Mouse (Mus musculus): ENCODE measurements around the gene Nedd9. TPM values are rescaled to one million over a fixed set of nuclear protein-coding genes. Genes with fewer than 3 reads are reported as not detected.

The Nedd9 gene
- total and polyA plus RNA-seq, 3 experiments: 0.49 to 1.4 TPM; not detected in 1

- Histone ChIP-seq H3K27me3 (ENCODE audit: insufficient read depth, low read length) (no peaks in the 10 kb centered on the region), H3K36me3 (replicated peaks) (no peaks in the 10 kb centered on the region), H3K4me3 (ENCODE audit: low read depth, low read length) (no peak overlapping the region), H3K4me1 (ENCODE audit: insufficient read depth, low read depth, low read length) (no peaks in the 10 kb centered on the region), H3K9me3 (replicated peaks) (no peaks in the 10 kb centered on the region)
- no peak for ATAC-seq (ENCODE audit: extremely low read depth, insufficient number of reproducible peaks, low FRiP score, poor library complexity, severe bottlenecking)
- no peak for DNase-seq (ENCODE audit: low spot score)
- TF ChIP-seq TAL1 (conservative IDR thresholded peaks at IDR 0.05; ENCODE audit: low read depth, low read length) (no peak), CTCF (IDR thresholded peaks at IDR 0.05; ENCODE audit: low read depth, low read length) (no peak), GATA1 (IDR thresholded peaks at IDR 0.05; ENCODE audit: borderline replicate concordance, low read length) (no peak), GATA2 (IDR thresholded peaks at IDR 0.05; ENCODE audit: borderline replicate concordance, low read depth, low read length) (no peak), POLR2AphosphoS5 (IDR thresholded peaks at IDR 0.05; ENCODE audit: insufficient replicate concordance, low read depth, low read length) (no peak)
Observed at GRCm38 (mm10) chr13:41510631-41511419, 23.7 kb upstream of the Nedd9 start.

- DNase-seq (ENCODE audit: low spot score): no peak
- Histone ChIP-seq H3K27me3 (ENCODE audit: insufficient read depth, low read length) (no peaks in the 10 kb centered on the region), H3K4me3 (ENCODE audit: low read depth, low read length) (no peak overlapping the region), H3K9me3 (replicated peaks) (no peaks in the 10 kb centered on the region), H3K36me3 (replicated peaks) (no peaks in the 10 kb centered on the region), H3K4me1 (ENCODE audit: insufficient read depth, low read depth, low read length) (no peaks in the 10 kb centered on the region)
- no peak for TF ChIP-seq TAL1 (conservative IDR thresholded peaks at IDR 0.05; ENCODE audit: low read depth, low read length)
- TF ChIP-seq GATA2 (IDR thresholded peaks at IDR 0.05; ENCODE audit: borderline replicate concordance, low read depth, low read length): no peak
- no peak for TF ChIP-seq POLR2AphosphoS5 (IDR thresholded peaks at IDR 0.05; ENCODE audit: insufficient replicate concordance, low read depth, low read length)
- TF ChIP-seq GATA1 (IDR thresholded peaks at IDR 0.05; ENCODE audit: borderline replicate concordance, low read length): no peak
- no peak for TF ChIP-seq CTCF (IDR thresholded peaks at IDR 0.05; ENCODE audit: low read depth, low read length)
- ATAC-seq (ENCODE audit: extremely low read depth, insufficient number of reproducible peaks, low FRiP score, poor library complexity, severe bottlenecking): no peak
Observed at GRCm38 (mm10) chr13:41505594-41505993, 18.4 kb upstream of the Nedd9 start.

GRCm38 (mm10) chr13:41504997-41505396 is 17.8 kb upstream of the Nedd9 start:
- ATAC-seq (ENCODE audit: extremely low read depth, insufficient number of reproducible peaks, low FRiP score, poor library complexity, severe bottlenecking): no peak
- no peak for DNase-seq (ENCODE audit: low spot score)

GRCm38 (mm10) chr13:41504448-41504847 is 17.3 kb upstream of the Nedd9 start:
- DNase-seq (ENCODE audit: low spot score): no peak
- no peaks in the 10 kb centered on the region for H3K27me3 ChIP-seq (ENCODE audit: insufficient read depth, low read length)
- no peak overlapping the region for H3K4me3 ChIP-seq (ENCODE audit: low read depth, low read length)
- no peaks in the 10 kb centered on the region for H3K4me1 ChIP-seq (ENCODE audit: insufficient read depth, low read depth, low read length)
- TF ChIP-seq GATA2 (IDR thresholded peaks at IDR 0.05; ENCODE audit: borderline replicate concordance, low read depth, low read length) (no peak), TAL1 (conservative IDR thresholded peaks at IDR 0.05; ENCODE audit: low read depth, low read length) (no peak), POLR2AphosphoS5 (IDR thresholded peaks at IDR 0.05; ENCODE audit: insufficient replicate concordance, low read depth, low read length) (no peak), GATA1 (IDR thresholded peaks at IDR 0.05; ENCODE audit: borderline replicate concordance, low read length) (no peak), CTCF (IDR thresholded peaks at IDR 0.05; ENCODE audit: low read depth, low read length) (no peak)
- H3K9me3 ChIP-seq (replicated peaks): no peaks in the 10 kb centered on the region
- no peaks in the 10 kb centered on the region for H3K36me3 ChIP-seq (replicated peaks)
- no peak for ATAC-seq (ENCODE audit: extremely low read depth, insufficient number of reproducible peaks, low FRiP score, poor library complexity, severe bottlenecking)

More at GRCm38 (mm10) chr13:41504997-41505396, 17.8 kb upstream of the Nedd9 start:
- no peaks in the 10 kb centered on the region for H3K9me3 ChIP-seq (replicated peaks)
- H3K27me3 ChIP-seq (ENCODE audit: insufficient read depth, low read length): no peaks in the 10 kb centered on the region
- TF ChIP-seq CTCF (IDR thresholded peaks at IDR 0.05; ENCODE audit: low read depth, low read length): no peak
- no peak for TF ChIP-seq TAL1 (conservative IDR thresholded peaks at IDR 0.05; ENCODE audit: low read depth, low read length)
- TF ChIP-seq GATA2 (IDR thresholded peaks at IDR 0.05; ENCODE audit: borderline replicate concordance, low read depth, low read length): no peak
- TF ChIP-seq POLR2AphosphoS5 (IDR thresholded peaks at IDR 0.05; ENCODE audit: insufficient replicate concordance, low read depth, low read length): no peak
- no peak for TF ChIP-seq GATA1 (IDR thresholded peaks at IDR 0.05; ENCODE audit: borderline replicate concordance, low read length)
- no peak overlapping the region for H3K4me3 ChIP-seq (ENCODE audit: low read depth, low read length)
- no peaks in the 10 kb centered on the region for H3K36me3 ChIP-seq (replicated peaks)
- H3K4me1 ChIP-seq (ENCODE audit: insufficient read depth, low read depth, low read length): no peaks in the 10 kb centered on the region

- Histone ChIP-seq H3K4me1 (ENCODE audit: insufficient read depth, low read depth, low read length) (no peaks in the 10 kb centered on the region), H3K9me3 (replicated peaks) (no peaks in the 10 kb centered on the region), H3K27me3 (ENCODE audit: insufficient read depth, low read length) (no peaks in the 10 kb centered on the region), H3K4me3 (ENCODE audit: low read depth, low read length) (no peak overlapping the region), H3K36me3 (replicated peaks) (no peaks in the 10 kb centered on the region)
- DNase-seq (ENCODE audit: low spot score) (no peak), ATAC-seq (ENCODE audit: extremely low read depth, insufficient number of reproducible peaks, low FRiP score, poor library complexity, severe bottlenecking) (no peak)
- no peak for TF ChIP-seq CTCF (IDR thresholded peaks at IDR 0.05; ENCODE audit: low read depth, low read length)
- TF ChIP-seq GATA2 (IDR thresholded peaks at IDR 0.05; ENCODE audit: borderline replicate concordance, low read depth, low read length): no peak
- TF ChIP-seq TAL1 (conservative IDR thresholded peaks at IDR 0.05; ENCODE audit: low read depth, low read length): no peak
- TF ChIP-seq GATA1 (IDR thresholded peaks at IDR 0.05; ENCODE audit: borderline replicate concordance, low read length): no peak
- no peak for TF ChIP-seq POLR2AphosphoS5 (IDR thresholded peaks at IDR 0.05; ENCODE audit: insufficient replicate concordance, low read depth, low read length)
Observed at GRCm38 (mm10) chr13:41502917-41503301, 15.7 kb upstream of the Nedd9 start.

GRCm38 (mm10) chr13:41502136-41502916 is 15.2 kb upstream of the Nedd9 start:
- Histone ChIP-seq H3K27me3 (ENCODE audit: insufficient read depth, low read length) (no peaks in the 10 kb centered on the region), H3K4me3 (ENCODE audit: low read depth, low read length) (no peak overlapping the region), H3K36me3 (replicated peaks) (no peaks in the 10 kb centered on the region), H3K9me3 (replicated peaks) (no peaks in the 10 kb centered on the region), H3K4me1 (ENCODE audit: insufficient read depth, low read depth, low read length) (no peaks in the 10 kb centered on the region)
- ATAC-seq (ENCODE audit: extremely low read depth, insufficient number of reproducible peaks, low FRiP score, poor library complexity, severe bottlenecking) (no peak), DNase-seq (ENCODE audit: low spot score) (no peak)
- TF ChIP-seq GATA1 (IDR thresholded peaks at IDR 0.05; ENCODE audit: borderline replicate concordance, low read length): no peak
- TF ChIP-seq GATA2 (IDR thresholded peaks at IDR 0.05; ENCODE audit: borderline replicate concordance, low read depth, low read length): no peak
- TF ChIP-seq CTCF (IDR thresholded peaks at IDR 0.05; ENCODE audit: low read depth, low read length): no peak
- TF ChIP-seq TAL1 (conservative IDR thresholded peaks at IDR 0.05; ENCODE audit: low read depth, low read length): no peak
- no peak for TF ChIP-seq POLR2AphosphoS5 (IDR thresholded peaks at IDR 0.05; ENCODE audit: insufficient replicate concordance, low read depth, low read length)
